Mouse (Mus musculus): ENCODE measurements around the gene Csrnp1. TPM values are rescaled to one million over a fixed set of nuclear protein-coding genes. Genes with fewer than 3 reads are reported as not detected.

The Csrnp1 gene
- polyA plus RNA-seq, 1 experiment from 2014 or later = 7.8 TPM

GRCm38 (mm10) chr9:119945173-119945900, 39.1 kb downstream of the Csrnp1 start:
- Histone ChIP-seq H3K4me2 (ENCODE audit: low read depth, low read length) (no peak overlapping the region), H3K4me1 (ENCODE audit: control insufficient read depth, insufficient read depth, low read length) (peaks cover 4% of the 10 kb centered on the region), H3K36me3 (ENCODE audit: control insufficient read depth, insufficient read depth, low read length) (no peaks in the 10 kb centered on the region), H3K27ac (ENCODE audit: low read length) (no peak overlapping the region), H3K27me3 (ENCODE audit: control insufficient read depth, insufficient read depth, low read length) (no peaks in the 10 kb centered on the region), H3K9me3 (replicated peaks; ENCODE audit: control insufficient read depth, low read length) (no peaks in the 10 kb centered on the region), H3K4me3 (replicated peaks; ENCODE audit: low read length) (no peak overlapping the region), H3K9ac (ENCODE audit: low read length) (no peak overlapping the region)
- ATAC-seq (ENCODE audit: insufficient read depth, low FRiP score) = no peak
- 67% methylated on average over 12 of the region's 12 CpGs for WGBS

DNA sequence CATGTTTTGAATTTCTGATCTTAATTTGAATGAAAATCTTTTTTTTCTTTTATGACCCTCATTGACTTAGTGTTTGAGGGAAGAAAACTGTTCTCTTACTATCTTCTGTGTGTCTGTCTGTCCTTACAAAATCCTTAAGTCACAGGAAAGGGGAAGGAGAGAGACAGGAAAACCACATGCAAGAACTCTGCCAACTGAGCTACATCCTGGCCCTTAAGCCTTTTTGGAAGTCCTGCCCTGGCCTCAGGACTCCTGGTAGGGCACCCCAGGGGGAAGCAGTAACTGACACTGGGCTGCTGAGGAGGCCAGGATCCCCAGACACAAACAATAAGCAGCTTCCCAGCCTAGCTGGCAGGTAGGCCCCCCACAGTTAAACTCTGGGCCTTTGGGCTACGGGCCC, 41.1 kb downstream of the Csrnp1 start:
- H3K4me1 ChIP-seq (ENCODE audit: control insufficient read depth, insufficient read depth, low read length) = no peaks in the 10 kb centered on the region
- H3K27me3 ChIP-seq (ENCODE audit: control insufficient read depth, insufficient read depth, low read length) = no peaks in the 10 kb centered on the region
- H3K9ac ChIP-seq (ENCODE audit: low read length) = no peak overlapping the region
- no peaks in the 10 kb centered on the region for H3K36me3 ChIP-seq (ENCODE audit: control insufficient read depth, insufficient read depth, low read length)
- no peaks in the 10 kb centered on the region for H3K9me3 ChIP-seq (replicated peaks; ENCODE audit: control insufficient read depth, low read length)
- WGBS = 67% methylated on average over 1 of the region's 1 CpGs
- H3K4me3 ChIP-seq (replicated peaks; ENCODE audit: low read length) = no peak overlapping the region
- ATAC-seq (ENCODE audit: insufficient read depth, low FRiP score) = no peak
- H3K27ac ChIP-seq (ENCODE audit: low read length) = no peak overlapping the region
- H3K4me2 ChIP-seq (ENCODE audit: low read depth, low read length) = no peak overlapping the region

DNA sequence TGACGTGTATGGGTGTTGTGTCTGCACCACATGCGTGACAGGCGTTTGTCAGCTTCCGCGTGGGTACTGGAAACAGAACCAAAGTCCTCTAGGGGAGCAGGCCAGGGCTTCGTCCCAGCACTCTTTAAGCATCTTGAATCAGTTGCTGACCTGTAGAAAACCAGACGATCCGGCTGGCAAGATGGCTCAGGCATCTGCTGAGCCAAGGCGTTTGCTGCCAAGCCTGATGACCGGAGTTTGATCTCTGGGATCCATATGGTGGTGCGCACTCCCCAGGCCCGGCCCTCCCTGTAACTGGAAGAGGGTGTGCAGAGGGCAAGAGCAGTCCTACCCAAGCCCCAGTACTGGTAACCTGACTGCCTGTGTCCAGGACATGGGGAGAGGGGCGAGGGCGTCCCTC, 42.6 kb downstream of the Csrnp1 start:
- Histone ChIP-seq H3K4me3 (replicated peaks; ENCODE audit: low read length) (no peak overlapping the region), H3K9ac (ENCODE audit: low read length) (no peak overlapping the region), H3K27me3 (ENCODE audit: control insufficient read depth, insufficient read depth, low read length) (no peaks in the 10 kb centered on the region), H3K4me1 (ENCODE audit: control insufficient read depth, insufficient read depth, low read length) (peaks cover 4% of the 10 kb centered on the region; the same call in 1 of the 2 replicates), H3K27ac (ENCODE audit: low read length) (no peak overlapping the region), H3K36me3 (ENCODE audit: control insufficient read depth, insufficient read depth, low read length) (no peaks in the 10 kb centered on the region), H3K9me3 (replicated peaks; ENCODE audit: control insufficient read depth, low read length) (no peaks in the 10 kb centered on the region), H3K4me2 (ENCODE audit: low read depth, low read length) (no peak overlapping the region)
- no peak for ATAC-seq (ENCODE audit: insufficient read depth, low FRiP score)
- WGBS = 79% methylated on average over 14 of the region's 14 CpGs

DNA sequence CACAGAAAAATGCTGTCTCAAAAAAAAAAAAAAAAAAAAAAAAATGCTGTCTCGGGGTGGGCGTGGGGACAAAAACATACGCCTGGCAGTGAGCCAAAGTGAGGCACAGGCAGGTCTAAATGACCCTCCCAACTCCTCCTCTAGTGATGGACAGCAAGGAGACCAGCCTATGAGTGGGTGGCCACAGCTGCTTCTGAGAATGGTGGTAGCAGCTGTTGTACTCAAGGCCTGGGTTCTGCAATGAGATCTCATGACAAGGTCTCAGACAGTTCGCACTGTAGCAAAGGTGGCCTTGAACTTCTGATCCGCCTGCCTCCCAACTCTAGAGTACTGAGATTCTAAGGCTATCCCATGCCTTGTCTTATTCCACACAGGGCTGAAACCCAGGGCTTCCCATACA, 43.1 kb downstream of the Csrnp1 start:
- no peak for ATAC-seq (ENCODE audit: insufficient read depth, low FRiP score)
- Histone ChIP-seq H3K9ac (ENCODE audit: low read length) (no peak overlapping the region), H3K4me2 (ENCODE audit: low read depth, low read length) (no peak overlapping the region), H3K4me3 (replicated peaks; ENCODE audit: low read length) (no peak overlapping the region), H3K4me1 (ENCODE audit: control insufficient read depth, insufficient read depth, low read length) (peaks cover 5% of the 10 kb centered on the region; the same call in 1 of the 2 replicates), H3K36me3 (ENCODE audit: control insufficient read depth, insufficient read depth, low read length) (no peaks in the 10 kb centered on the region), H3K27me3 (ENCODE audit: control insufficient read depth, insufficient read depth, low read length) (no peaks in the 10 kb centered on the region), H3K9me3 (replicated peaks; ENCODE audit: control insufficient read depth, low read length) (no peaks in the 10 kb centered on the region), H3K27ac (ENCODE audit: low read length) (no peak overlapping the region)
- 58% methylated on average over 5 of the region's 5 CpGs for WGBS

DNA sequence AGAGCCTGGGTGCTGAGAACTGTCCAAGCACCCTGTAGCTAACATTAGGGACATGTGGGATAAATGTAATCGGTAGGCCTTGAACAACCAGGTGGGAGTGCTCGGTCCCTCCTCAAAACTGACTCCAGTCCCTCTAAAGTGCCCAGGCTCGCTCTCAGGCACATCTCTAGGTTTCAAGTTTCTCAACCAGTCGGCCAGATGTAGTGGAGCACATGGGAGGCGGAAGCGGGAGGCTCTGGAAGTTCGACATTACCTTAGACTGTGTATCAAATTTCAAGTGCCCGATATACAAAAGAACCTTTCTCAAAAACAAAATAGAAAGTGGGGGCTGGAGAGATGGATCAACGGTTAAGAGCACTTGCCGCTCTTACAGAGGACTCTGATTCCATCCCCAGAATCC, 44.8 kb downstream of the Csrnp1 start:
- Histone ChIP-seq H3K4me1 (ENCODE audit: control insufficient read depth, insufficient read depth, low read length) (peaks cover 8% of the 10 kb centered on the region; the same call in 1 of the 2 replicates), H3K4me2 (ENCODE audit: low read depth, low read length) (no peak overlapping the region), H3K36me3 (ENCODE audit: control insufficient read depth, insufficient read depth, low read length) (no peaks in the 10 kb centered on the region), H3K27ac (ENCODE audit: low read length) (no peak overlapping the region), H3K4me3 (replicated peaks; ENCODE audit: low read length) (no peak overlapping the region), H3K9me3 (replicated peaks; ENCODE audit: control insufficient read depth, low read length) (no peaks in the 10 kb centered on the region), H3K9ac (ENCODE audit: low read length) (no peak overlapping the region), H3K27me3 (ENCODE audit: control insufficient read depth, insufficient read depth, low read length) (no peaks in the 10 kb centered on the region)
- 56% methylated on average over 10 of the region's 10 CpGs for WGBS
- ATAC-seq (ENCODE audit: insufficient read depth, low FRiP score) = no peak

DNA sequence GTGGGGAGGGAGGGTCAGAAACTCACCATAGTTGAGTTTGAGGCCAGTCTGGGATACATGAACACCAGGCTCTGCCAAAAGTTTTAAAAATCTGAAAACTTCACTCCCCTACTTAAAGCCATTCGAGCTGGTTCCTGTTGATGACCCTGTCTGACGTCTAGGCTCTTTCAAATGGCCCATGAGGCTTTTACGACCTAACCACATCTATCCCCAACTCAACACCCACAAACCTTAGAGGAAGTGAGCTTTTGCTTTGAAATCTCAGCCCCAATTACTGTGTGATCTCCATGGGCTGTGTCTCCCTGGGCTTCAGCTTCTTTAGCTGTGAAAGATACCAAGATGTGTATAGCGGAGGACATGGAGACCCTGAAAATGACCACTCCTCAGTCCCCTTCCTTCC, 46.0 kb downstream of the Csrnp1 start:
- Histone ChIP-seq H3K4me1 (ENCODE audit: control insufficient read depth, insufficient read depth, low read length) (peaks cover 11% of the 10 kb centered on the region; the same call in 1 of the 2 replicates), H3K36me3 (ENCODE audit: control insufficient read depth, insufficient read depth, low read length) (no peaks in the 10 kb centered on the region), H3K9ac (ENCODE audit: low read length) (no peak overlapping the region), H3K27me3 (ENCODE audit: control insufficient read depth, insufficient read depth, low read length) (no peaks in the 10 kb centered on the region), H3K9me3 (replicated peaks; ENCODE audit: control insufficient read depth, low read length) (no peaks in the 10 kb centered on the region), H3K27ac (ENCODE audit: low read length) (no peak overlapping the region), H3K4me3 (replicated peaks; ENCODE audit: low read length) (no peak overlapping the region), H3K4me2 (ENCODE audit: low read depth, low read length) (no peak overlapping the region)
- ATAC-seq (ENCODE audit: insufficient read depth, low FRiP score) = no peak
- 79% methylated on average over 4 of the region's 4 CpGs for WGBS

- Histone ChIP-seq H3K27ac (ENCODE audit: low read length) (peak within 1 kb of the TSS; percentile 82), H3K9me3 (replicated peaks; ENCODE audit: control insufficient read depth, low read length) (no peaks in the 10 kb centered on the region), H3K27me3 (ENCODE audit: control insufficient read depth, insufficient read depth, low read length) (no peaks in the 10 kb centered on the region), H3K9ac (ENCODE audit: low read length) (peak within 1 kb of the TSS; percentile 96), H3K4me2 (ENCODE audit: low read depth, low read length) (peak within 1 kb of the TSS; percentile 80), H3K36me3 (ENCODE audit: control insufficient read depth, insufficient read depth, low read length) (no peaks in the 10 kb centered on the region), H3K4me1 (ENCODE audit: control insufficient read depth, insufficient read depth, low read length) (peaks cover 11% of the 10 kb centered on the region; the same call in 1 of the 2 replicates), H3K4me3 (replicated peaks; ENCODE audit: low read length) (peak within 1 kb of the TSS; percentile 84)
- ATAC-seq (ENCODE audit: insufficient read depth, low FRiP score) = peak; percentile 94
- WGBS = 4% methylated on average over 40 of the region's 40 CpGs
Measured at GRCm38 (mm10) chr9:119937005-119937773, 47.3 kb downstream of the Csrnp1 start, which contains the start of the genes Gorasp1 and Ttc21a. Gorasp1 (minus strand) TSS chr9:119937565. Ttc21a (plus strand) TSS chr9:119937606.

GRCm38 (mm10) chr9:119933675-119934074, 50.8 kb downstream of the Csrnp1 start:
- WGBS = 97% methylated on average over 6 of the region's 6 CpGs
- Histone ChIP-seq H3K27ac (ENCODE audit: low read length) (no peak overlapping the region), H3K9me3 (replicated peaks; ENCODE audit: control insufficient read depth, low read length) (no peaks in the 10 kb centered on the region), H3K36me3 (ENCODE audit: control insufficient read depth, insufficient read depth, low read length) (peaks cover 4% of the 10 kb centered on the region; the same call in 1 of the 2 replicates), H3K27me3 (ENCODE audit: control insufficient read depth, insufficient read depth, low read length) (no peaks in the 10 kb centered on the region), H3K9ac (ENCODE audit: low read length) (no peak overlapping the region), H3K4me2 (ENCODE audit: low read depth, low read length) (no peak overlapping the region), H3K4me3 (replicated peaks; ENCODE audit: low read length) (no peak overlapping the region), H3K4me1 (ENCODE audit: control insufficient read depth, insufficient read depth, low read length) (peaks cover 11% of the 10 kb centered on the region; the same call in 1 of the 2 replicates)
- ATAC-seq (ENCODE audit: insufficient read depth, low FRiP score) = no peak

DNA sequence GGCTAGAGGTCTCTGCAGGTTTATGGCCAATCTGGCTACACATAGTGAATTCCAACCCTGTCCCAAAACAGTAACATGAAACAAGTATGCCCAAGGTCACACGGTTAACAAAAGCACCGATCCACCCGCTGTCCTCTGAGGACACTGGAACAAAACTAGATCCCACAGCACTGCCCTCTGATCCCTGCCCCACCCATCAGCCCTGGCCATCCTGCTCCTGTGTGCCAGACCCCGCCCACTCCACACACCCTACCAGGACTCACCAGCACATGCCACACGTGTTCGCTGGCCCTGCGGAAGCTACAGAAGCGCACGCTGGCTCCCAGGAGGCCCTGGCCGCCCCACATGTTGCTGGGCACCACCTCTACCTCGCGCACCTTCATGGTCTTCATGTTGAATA, 52.1 kb downstream of the Csrnp1 start:
- Histone ChIP-seq H3K9ac (ENCODE audit: low read length) (no peak overlapping the region), H3K27ac (ENCODE audit: low read length) (no peak overlapping the region), H3K27me3 (ENCODE audit: control insufficient read depth, insufficient read depth, low read length) (no peaks in the 10 kb centered on the region), H3K4me2 (ENCODE audit: low read depth, low read length) (no peak overlapping the region), H3K36me3 (ENCODE audit: control insufficient read depth, insufficient read depth, low read length) (peaks cover 11% of the 10 kb centered on the region; the same call in 1 of the 2 replicates), H3K9me3 (replicated peaks; ENCODE audit: control insufficient read depth, low read length) (no peaks in the 10 kb centered on the region), H3K4me3 (replicated peaks; ENCODE audit: low read length) (no peak overlapping the region), H3K4me1 (ENCODE audit: control insufficient read depth, insufficient read depth, low read length) (peaks cover 7% of the 10 kb centered on the region; the same call in 1 of the 2 replicates)
- ATAC-seq (ENCODE audit: insufficient read depth, low FRiP score) = peak; percentile 44
- WGBS = 76% methylated on average over 12 of the region's 12 CpGs

Measured in stomach, embryonic 16.5 days (tissue).